Mouse (Mus musculus) small intestine, adult 2 months (tissue): ENCODE data around the gene Supt5. TPM values are rescaled to one million over a fixed set of nuclear protein-coding genes. Genes with fewer than 3 reads are reported as not detected.

ENCODE experiments used
- H3K27ac ChIP-seq: fragments of 200-500 bp; 2 replicates; pipeline ENCODE4 v1.5.1; 2012; ENCODE audit warnings: low read depth, low read length, control low read depth, inconsistent platforms; ENCODE audit not compliant: insufficient read depth
- H3K27me3 ChIP-seq: fragments of 200-500 bp; 2 replicates; pipeline ENCODE4 v1.6.1; 2012; ENCODE audit warnings: mild to moderate bottlenecking, moderate library complexity, low read length, inconsistent platforms; ENCODE audit not compliant: control insufficient read depth, insufficient read depth
- H3K36me3 ChIP-seq: fragments of 200-500 bp; 2 replicates; pipeline ENCODE4 v1.6.1; 2012; ENCODE audit warnings: mild to moderate bottlenecking, low read length, control low read depth, inconsistent platforms; ENCODE audit not compliant: control insufficient read depth, insufficient read depth
- H3K4me1 ChIP-seq: fragments of 200-500 bp; 2 replicates; pipeline ENCODE4 v1.6.1; 2012; ENCODE audit warnings: low read length, inconsistent platforms, mixed read lengths; ENCODE audit not compliant: control insufficient read depth, insufficient read depth, insufficient read length
- H3K4me3 ChIP-seq: fragments of 200-500 bp; 2 replicates; pipeline ENCODE4 v1.5.1; 2012; ENCODE audit warnings: low read depth, mild to moderate bottlenecking, control low read depth, inconsistent platforms, low read length, moderate library complexity
- CTCF ChIP-seq: fragments of 200-500 bp; IDR thresholded peaks from 2 replicates; pipeline ENCODE4 v1.5.1; 2012; ENCODE audit warnings: low read depth, mild to moderate bottlenecking, control low read depth, inconsistent platforms, low read length, moderate library complexity, mixed read lengths; ENCODE audit not compliant: insufficient replicate concordance, insufficient read length; ENCODE audit errors: extremely low read depth
- POLR2A ChIP-seq: fragments of 200-500 bp; IDR thresholded peaks from 2 replicates; pipeline ENCODE4 v1.6.1; 2012; ENCODE audit warnings: low read depth, mild to moderate bottlenecking, control low read depth, inconsistent platforms, low read length, moderate library complexity
- WGBS: fragments of 180-500 bp; shearing (Covaris S2); methylation state at CpG from one replicate; pipeline ENCODE4 v1.1.7; 2018; 5-methylcytosine and 5-hydroxymethylcytosine counted together
- polyA plus RNA-seq: library from polyadenylated mRNA; depleted of rRNA; stranded (reverse); fragments of >200 nt; gene quantifications from 2 replicates; pipeline ENCODE4 v1.2.3, GENCODE M21; 2012

The Supt5 gene
- polyA plus RNA-seq, 1 experiment: 104 TPM

DNA sequence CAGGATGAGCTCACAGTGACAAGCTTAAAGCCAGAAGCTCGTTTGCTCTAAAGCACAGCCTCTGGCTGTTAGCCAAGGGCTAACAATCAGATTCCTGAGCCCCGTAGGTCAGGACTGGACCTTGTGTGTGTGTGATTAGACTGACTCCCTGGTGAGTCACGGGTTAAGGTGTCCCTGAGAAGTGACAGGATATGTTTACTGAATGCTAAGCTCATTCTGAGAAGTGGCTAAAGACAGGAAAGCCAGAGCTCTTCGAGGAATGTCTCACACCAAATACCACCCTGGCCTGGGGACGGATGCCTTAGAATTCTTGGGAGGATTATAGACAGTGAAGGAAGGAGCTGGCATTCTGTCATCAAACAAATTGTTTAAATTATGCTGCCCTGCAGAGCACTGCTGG lies 19.4 kb upstream of the Supt5 start:
- Histone ChIP-seq H3K4me1 (peaks cover 22% of the 10 kb centered on the region), H3K27ac (peak overlapping the region; percentile 69), H3K4me3 (no peak overlapping the region), H3K27me3 (no peaks in the 10 kb centered on the region), H3K36me3 (peaks cover 18% of the 10 kb centered on the region)
- TF ChIP-seq POLR2A (no peak), CTCF (no peak)
- 9% methylated on average over 5 of the region's 5 CpGs for WGBS

DNA sequence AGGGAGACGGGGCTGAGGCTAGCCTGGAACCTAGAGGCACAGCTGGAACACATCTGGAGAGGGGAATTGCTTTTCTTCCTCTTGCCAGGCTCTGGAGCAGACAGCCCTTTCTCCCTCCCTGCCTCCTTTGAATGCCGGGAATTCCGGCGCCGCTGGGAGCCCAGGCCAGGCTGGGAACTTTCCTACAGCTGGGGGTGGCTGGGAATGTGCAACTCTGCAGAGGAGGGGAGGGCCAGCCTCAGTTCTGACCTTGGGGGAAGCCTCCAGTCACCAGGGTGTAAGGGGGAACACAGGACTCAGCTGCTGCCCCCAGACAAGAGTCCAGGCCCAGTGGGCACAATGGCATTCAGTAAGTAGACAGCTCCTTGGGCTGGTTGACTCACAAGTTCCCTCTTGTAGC lies 18.4 kb upstream of the Supt5 start:
- TF ChIP-seq POLR2A (no peak), CTCF (no peak)
- no peaks in the 10 kb centered on the region for H3K27me3 ChIP-seq
- H3K4me3 ChIP-seq: no peak overlapping the region
- peaks cover 24% of the 10 kb centered on the region for H3K36me3 ChIP-seq
- 31% methylated on average over 5 of the region's 5 CpGs for WGBS
- H3K4me1 ChIP-seq: peaks cover 22% of the 10 kb centered on the region
- peak overlapping the region; percentile 69 for H3K27ac ChIP-seq

DNA sequence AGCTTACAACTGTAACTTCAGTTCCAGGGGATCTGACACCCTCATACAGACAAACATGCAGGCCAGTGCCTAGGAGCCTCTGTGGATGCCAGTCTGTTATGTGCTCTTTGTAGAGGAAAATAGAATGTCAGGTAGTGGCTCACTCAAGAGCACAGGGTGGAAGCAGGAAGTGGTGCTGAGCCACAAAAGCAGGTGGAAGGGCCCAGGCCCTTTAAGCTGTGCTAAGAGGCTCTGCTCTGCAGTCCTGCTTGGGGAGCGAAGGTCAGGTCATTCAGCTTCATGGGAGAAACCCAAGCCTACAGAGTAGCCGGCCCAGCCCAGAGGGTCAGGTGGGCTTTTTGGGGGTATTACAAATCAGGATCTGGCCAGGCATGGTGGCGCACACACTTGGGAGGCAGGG lies 16.7 kb upstream of the Supt5 start:
- no peak overlapping the region for H3K4me3 ChIP-seq
- TF ChIP-seq CTCF (no peak), POLR2A (no peak)
- peaks cover 21% of the 10 kb centered on the region for H3K36me3 ChIP-seq
- 71% methylated on average over 3 of the region's 3 CpGs for WGBS
- H3K4me1 ChIP-seq: peaks cover 25% of the 10 kb centered on the region
- H3K27ac ChIP-seq: no peak overlapping the region
- no peaks in the 10 kb centered on the region for H3K27me3 ChIP-seq

DNA sequence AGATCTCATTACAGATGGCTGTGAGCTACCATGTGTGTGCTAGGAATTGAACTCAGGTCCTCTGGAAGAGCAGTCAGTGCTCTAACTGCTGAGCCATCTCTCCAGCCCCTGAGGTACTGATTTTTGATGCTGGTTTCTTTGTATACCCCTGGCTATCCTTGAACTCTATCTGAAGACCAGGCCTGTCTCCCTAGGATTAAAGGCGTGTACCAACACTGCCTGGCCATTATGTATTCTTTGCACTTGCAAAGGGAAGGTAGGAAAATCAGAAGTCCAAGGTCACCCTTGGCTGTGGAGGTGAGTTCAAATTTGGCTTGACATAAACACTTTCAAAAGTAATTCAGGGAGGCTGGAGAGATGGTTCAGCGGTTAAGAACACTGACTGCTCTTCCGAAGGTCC lies 16.1 kb upstream of the Supt5 start:
- WGBS: 96% methylated on average over 3 of the region's 3 CpGs
- Histone ChIP-seq H3K4me3 (no peak overlapping the region), H3K27ac (no peak overlapping the region), H3K4me1 (peaks cover 24% of the 10 kb centered on the region), H3K36me3 (peaks cover 17% of the 10 kb centered on the region), H3K27me3 (no peaks in the 10 kb centered on the region)
- TF ChIP-seq POLR2A: no peak
- no peak for TF ChIP-seq CTCF

DNA sequence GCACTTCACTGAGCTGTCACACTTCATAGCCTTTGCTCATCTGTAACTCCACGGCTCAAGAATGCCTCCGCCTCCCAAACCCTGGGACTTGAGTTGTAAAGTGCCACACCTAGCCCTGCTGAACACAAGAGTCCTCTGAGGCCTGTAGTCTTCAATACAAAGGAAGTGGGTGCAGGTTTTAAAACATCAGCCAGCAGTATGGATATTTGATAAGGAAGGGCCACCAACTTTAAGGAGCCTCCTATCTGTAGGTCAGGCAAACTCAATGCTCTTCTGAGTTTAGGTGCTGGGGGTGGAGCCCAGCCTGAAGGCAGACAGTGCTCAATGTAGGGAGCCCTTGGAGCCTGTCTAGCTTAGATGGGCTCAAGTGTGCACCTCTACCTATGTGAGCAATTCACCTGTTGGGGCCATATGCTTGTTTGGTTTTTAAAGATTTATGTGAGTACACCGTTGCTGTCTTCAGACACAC lies 15.6 kb upstream of the Supt5 start:
- no peak overlapping the region for H3K27ac ChIP-seq

DNA sequence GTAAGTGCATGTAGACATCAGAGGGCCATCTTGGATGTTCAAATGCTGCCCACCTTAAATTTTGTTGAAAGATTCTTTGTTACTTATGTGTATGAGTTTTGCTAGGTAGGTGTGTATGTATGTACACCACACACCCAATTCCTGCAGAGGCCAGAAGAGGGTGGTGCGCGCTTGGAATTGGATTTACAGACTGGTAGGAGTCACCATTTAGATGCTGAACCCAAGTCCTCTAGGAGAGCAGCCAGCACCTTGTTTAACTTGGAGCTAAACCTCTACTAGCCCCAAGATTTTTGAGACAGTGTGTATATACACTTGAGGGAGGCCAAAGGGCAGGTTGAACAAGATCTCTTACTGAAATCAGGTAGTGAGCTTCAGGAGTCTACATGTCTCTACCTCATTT lies 14.7 kb upstream of the Supt5 start:
- H3K27ac ChIP-seq: no peak overlapping the region
- no peaks in the 10 kb centered on the region for H3K27me3 ChIP-seq
- H3K36me3 ChIP-seq: peaks cover 17% of the 10 kb centered on the region
- H3K4me3 ChIP-seq: no peak overlapping the region
- TF ChIP-seq POLR2A (no peak), CTCF (no peak)
- WGBS: 79% methylated on average over 2 of the region's 2 CpGs
- H3K4me1 ChIP-seq: peaks cover 15% of the 10 kb centered on the region

More for the DNA sequence above, 15.6 kb upstream of the Supt5 start:
- Histone ChIP-seq H3K4me3 (no peak overlapping the region), H3K27me3 (no peaks in the 10 kb centered on the region), H3K4me1 (peaks cover 21% of the 10 kb centered on the region), H3K36me3 (peaks cover 17% of the 10 kb centered on the region)
- 49% methylated on average over 3 of the region's 3 CpGs for WGBS
- TF ChIP-seq CTCF: no peak
- TF ChIP-seq POLR2A: no peak

DNA sequence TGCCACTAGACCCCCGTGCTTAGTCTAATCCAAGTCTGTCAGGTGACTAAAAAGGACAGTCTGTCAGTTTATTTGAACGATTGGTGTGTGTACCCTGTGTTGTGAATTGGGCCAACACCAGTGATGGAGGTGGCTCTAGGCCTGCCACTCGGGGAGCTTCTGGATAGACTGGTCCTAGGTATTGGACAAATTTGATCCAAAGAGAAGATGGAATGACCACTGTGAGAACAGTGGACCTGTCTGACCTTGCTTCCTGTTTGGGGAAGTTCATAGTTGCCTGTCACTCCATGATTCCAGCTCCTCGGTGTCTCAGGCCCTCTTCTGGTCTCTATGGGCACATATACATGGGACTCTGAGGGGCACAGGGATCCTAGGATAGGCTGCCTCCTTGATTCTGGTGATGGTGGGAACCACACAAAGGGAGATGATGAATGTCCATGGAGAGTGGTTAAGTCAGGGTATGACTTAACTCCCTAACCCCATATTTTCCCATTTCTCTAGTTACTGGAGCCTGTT lies 13.2 kb upstream of the Supt5 start:
- Histone ChIP-seq H3K27me3 (no peaks in the 10 kb centered on the region), H3K36me3 (peaks cover 17% of the 10 kb centered on the region), H3K27ac (no peak overlapping the region), H3K4me3 (peak overlapping the region; percentile 8; the same call in 1 of the 2 replicates), H3K4me1 (peaks cover 7% of the 10 kb centered on the region; the same call in 1 of the 2 replicates)
- 11% methylated on average over 4 of the region's 4 CpGs for WGBS
- TF ChIP-seq POLR2A: no peak
- no peak for TF ChIP-seq CTCF
